ENCODE assay signal across 10 mouse cellular contexts in the genomic region with DNA sequence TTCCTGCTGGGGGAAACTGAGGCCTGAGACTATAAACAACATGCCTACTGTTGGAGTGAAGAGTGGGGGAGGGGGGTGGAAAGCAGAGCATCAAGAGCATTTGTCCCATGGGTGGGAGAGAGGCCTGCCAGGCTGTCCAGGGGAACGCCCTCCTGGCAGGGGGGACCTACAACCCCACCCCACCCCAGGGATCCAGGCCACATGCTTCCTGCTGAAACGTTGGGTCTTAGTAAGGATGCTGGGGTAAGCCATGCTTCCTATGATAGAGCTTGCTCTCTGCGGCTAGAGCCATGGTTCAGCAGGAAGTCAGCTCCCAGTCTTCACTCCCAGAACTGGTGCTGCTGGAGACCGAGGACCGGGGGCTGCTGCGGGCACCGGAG. TPM values are rescaled to one million over a fixed set of nuclear protein-coding genes. Genes with fewer than 3 reads are reported as not detected.
A peak's percentile ranks its signal among the peaks of the same experiment; 100 is the strongest.
DNase-seq lines count a peak whose midpoint lies in the region; ATAC-seq and TF ChIP-seq lines count a peak whose summit lies in the region.
"Had no signal": no experiment of that assay in that cellular context is flagged by ENCODE, and none has a peak within 500 bp of the region (broad histone marks: within the 10 kb centered on the region; RNA-seq: fewer than 3 reads in every experiment).

No protein-coding gene starts in this region.

- peak overlapping the region; percentile 6; the same call in 1 of the 2 replicates for H3K27ac ChIP-seq in hindbrain, embryonic 13.5 days
- no peak overlapping the region for H3K27ac ChIP-seq in hindbrain, postnatal 0 days
- H3K27ac ChIP-seq in intestine, embryonic 16.5 days (ENCODE audit: low read length), result peak overlapping the region; percentile 52
- H3K27ac ChIP-seq: forebrain, embryonic 12.5 days; neural tube, embryonic 12.5 days had no signal

- no peak overlapping the region for H3K4me2 ChIP-seq in hindbrain, embryonic 13.5 days
- no peak overlapping the region for H3K4me2 ChIP-seq in hindbrain, postnatal 0 days (ENCODE audit: low read depth, low read length)
- no peak overlapping the region for H3K4me2 ChIP-seq in intestine, embryonic 16.5 days (ENCODE audit: low read depth, low read length)
- H3K4me2 ChIP-seq: forebrain, embryonic 12.5 days; neural tube, embryonic 12.5 days had no signal

- 86% methylated on average over 7 of the region's 7 CpGs for WGBS in hindbrain, embryonic 13.5 days
- 85% methylated on average over 7 of the region's 7 CpGs for WGBS in hindbrain, postnatal 0 days
- WGBS in intestine, embryonic 16.5 days, result 83% methylated on average over 7 of the region's 7 CpGs

- DNase-seq in hindbrain, postnatal 0 days (ENCODE audit: low spot score), result no peak
- DNase-seq in embryo, embryonic 11 days, result no peak
- DNase-seq: right cerebral cortex, postnatal 14 days had no signal

- no peaks in the 10 kb centered on the region for H3K9me3 ChIP-seq in hindbrain, embryonic 13.5 days
- no peaks in the 10 kb centered on the region for H3K9me3 ChIP-seq in hindbrain, postnatal 0 days (ENCODE audit: low read length)
- no peaks in the 10 kb centered on the region for H3K9me3 ChIP-seq in megakaryocyte, embryonic 14.5 days
- no peaks in the 10 kb centered on the region for H3K9me3 ChIP-seq in intestine, embryonic 16.5 days (ENCODE audit: control insufficient read depth, low read length)
- H3K9me3 ChIP-seq: forebrain, embryonic 12.5 days; neural tube, embryonic 12.5 days had no signal

- no peak overlapping the region for H3K4me3 ChIP-seq in hindbrain, embryonic 13.5 days
- no peak overlapping the region for H3K4me3 ChIP-seq in hindbrain, postnatal 0 days (ENCODE audit: low read length)
- peak overlapping the region; percentile 97 for H3K4me3 ChIP-seq in megakaryocyte, embryonic 14.5 days (replicated peaks)
- H3K4me3 ChIP-seq in intestine, embryonic 16.5 days (ENCODE audit: low read length), result no peak overlapping the region
- H3K4me3 ChIP-seq: forebrain, embryonic 12.5 days; neural tube, embryonic 12.5 days had no signal

- no peaks in the 10 kb centered on the region for H3K36me3 ChIP-seq in hindbrain, embryonic 13.5 days
- no peaks in the 10 kb centered on the region for H3K36me3 ChIP-seq in hindbrain, postnatal 0 days (ENCODE audit: insufficient read depth, low read length)
- peaks cover 78% of the 10 kb centered on the region for H3K36me3 ChIP-seq in megakaryocyte, embryonic 14.5 days (replicated peaks; ENCODE audit: low read length)
- no peaks in the 10 kb centered on the region for H3K36me3 ChIP-seq in intestine, embryonic 16.5 days (ENCODE audit: control insufficient read depth, insufficient read depth, low read length)
- H3K36me3 ChIP-seq: forebrain, embryonic 12.5 days; neural tube, embryonic 12.5 days had no signal

- no peaks in the 10 kb centered on the region for H3K27me3 ChIP-seq in hindbrain, embryonic 13.5 days
- H3K27me3 ChIP-seq in hindbrain, postnatal 0 days (ENCODE audit: insufficient read depth, low read length), result no peaks in the 10 kb centered on the region
- no peaks in the 10 kb centered on the region for H3K27me3 ChIP-seq in megakaryocyte, embryonic 14.5 days (replicated peaks)
- no peaks in the 10 kb centered on the region for H3K27me3 ChIP-seq in intestine, embryonic 16.5 days (replicated peaks; ENCODE audit: control insufficient read depth, insufficient read depth, low read length)
- H3K27me3 ChIP-seq: forebrain, embryonic 12.5 days; neural tube, embryonic 12.5 days had no signal

- H3K9ac ChIP-seq in hindbrain, embryonic 13.5 days, result no peak overlapping the region
- no peak overlapping the region for H3K9ac ChIP-seq in hindbrain, postnatal 0 days (replicated peaks; ENCODE audit: low read length)
- no peak overlapping the region for H3K9ac ChIP-seq in intestine, embryonic 16.5 days (ENCODE audit: low read depth, low read length)
- H3K9ac ChIP-seq: forebrain, embryonic 12.5 days had no signal

- ATAC-seq in hindbrain, embryonic 13.5 days (ENCODE audit: low FRiP score), result no peak
- ATAC-seq in hindbrain, postnatal 0 days, result no peak
- ATAC-seq in megakaryocyte, adult 5-6 weeks (ENCODE audit: poor library complexity, severe bottlenecking), result no peak
- ATAC-seq in intestine, embryonic 16.5 days, result no peak
- no peak for ATAC-seq in monocyte, adult 5-6 weeks (replicated peaks; ENCODE audit: insufficient number of reproducible peaks, low FRiP score, low TSS enrichment, poor library complexity, severe bottlenecking)

- TF ChIP-seq CTCF in hindbrain, postnatal 0 days (IDR thresholded peaks at IDR 0.05; ENCODE audit: low read depth), result no peak

- peaks cover 57% of the 10 kb centered on the region for H3K4me1 ChIP-seq in hindbrain, embryonic 13.5 days (replicated peaks)
- H3K4me1 ChIP-seq in hindbrain, postnatal 0 days (ENCODE audit: insufficient read depth, low read length), result peaks cover 3% of the 10 kb centered on the region
- H3K4me1 ChIP-seq in megakaryocyte, embryonic 14.5 days, result peaks cover 100% of the 10 kb centered on the region
- H3K4me1 ChIP-seq in intestine, embryonic 16.5 days (ENCODE audit: control insufficient read depth, insufficient read depth, low read length), result peaks cover 46% of the 10 kb centered on the region

RNA-seq across cellular contexts. Expression of a gene that starts 7.7 kb away (rescaled TPM):
- polyA plus RNA-seq in hindbrain, embryonic 13.5 days (2015; fragmentation: Nextera tagmentation; extraction: Ambion mirVana), result 26.9 and 30.0 TPM in 2 replicates
- 46.9 and 57.0 TPM in 2 replicates for total RNA-seq in hindbrain, postnatal 0 days (2014; rRNA removed)
- polyA plus RNA-seq in hindbrain, postnatal 0 days (2015; fragmentation: Nextera tagmentation; extraction: Ambion mirVana), result 34.4 and 37.0 TPM in 2 replicates
- polyA plus RNA-seq in megakaryocyte, embryonic 14.5 days (2012; ENCODE audit: insufficient read depth, low replicate concordance), result 299 and 479 TPM in 2 replicates
- total RNA-seq in megakaryocyte, adult 5-6 weeks (2015), result 52.1 and 57.5 TPM in 2 replicates
- total RNA-seq in megakaryocyte, adult 5-6 weeks (2017), result 69.2 and 77.0 TPM in 2 replicates
- polyA plus RNA-seq in intestine, embryonic 16.5 days (2015; fragmentation: Nextera tagmentation; extraction: Ambion mirVana), result 47.4 and 52.0 TPM in 2 replicates
- total RNA-seq in monocyte, adult 5-6 weeks (2017), result 60.8 to 104 TPM (median 99.4 TPM) in 3 replicates

RNA-seq across cellular contexts. Expression of a gene that starts 28.6 kb away (rescaled TPM):
- polyA plus RNA-seq in hindbrain, embryonic 13.5 days (2015; fragmentation: Nextera tagmentation; extraction: Ambion mirVana), result 5.2 and 5.5 TPM in 2 replicates
- 8.0 and 11.7 TPM in 2 replicates for total RNA-seq in hindbrain, postnatal 0 days (2014; rRNA removed)
- polyA plus RNA-seq in hindbrain, postnatal 0 days (2015; fragmentation: Nextera tagmentation; extraction: Ambion mirVana), result 14.2 and 14.6 TPM in 2 replicates
- 0.25 and 3.6 TPM in 2 replicates for polyA plus RNA-seq in megakaryocyte, embryonic 14.5 days (2012; ENCODE audit: insufficient read depth, low replicate concordance)
- 2.4 and 4.2 TPM in 2 replicates for total RNA-seq in megakaryocyte, adult 5-6 weeks (2015)
- total RNA-seq in megakaryocyte, adult 5-6 weeks (2017), result 1.2 and 2.3 TPM in 2 replicates
- polyA plus RNA-seq in intestine, embryonic 16.5 days (2015; fragmentation: Nextera tagmentation; extraction: Ambion mirVana), result 2.7 and 2.9 TPM in 2 replicates
- total RNA-seq in monocyte, adult 5-6 weeks (2017), result not detected in 3 replicates

RNA-seq across cellular contexts. Expression of a gene that starts 31.9 kb away (rescaled TPM):
- polyA plus RNA-seq in hindbrain, embryonic 13.5 days (2015; fragmentation: Nextera tagmentation; extraction: Ambion mirVana), result 1.9 and 3.3 TPM in 2 replicates
- total RNA-seq in hindbrain, postnatal 0 days (2014; rRNA removed), result 0.26 and 1.8 TPM in 2 replicates
- 1.6 and 2.4 TPM in 2 replicates for polyA plus RNA-seq in hindbrain, postnatal 0 days (2015; fragmentation: Nextera tagmentation; extraction: Ambion mirVana)
- polyA plus RNA-seq in megakaryocyte, embryonic 14.5 days (2012; ENCODE audit: insufficient read depth, low replicate concordance), result 9.4 and 17.2 TPM in 2 replicates
- 5.2 and 8.4 TPM in 2 replicates for total RNA-seq in megakaryocyte, adult 5-6 weeks (2015)
- 3.3 and 3.7 TPM in 2 replicates for total RNA-seq in megakaryocyte, adult 5-6 weeks (2017)
- 1.3 and 1.5 TPM in 2 replicates for polyA plus RNA-seq in intestine, embryonic 16.5 days (2015; fragmentation: Nextera tagmentation; extraction: Ambion mirVana)
- total RNA-seq in monocyte, adult 5-6 weeks (2017), result 1.8 to 2.1 TPM in 2 of 3 replicates, not detected in the other

RNA-seq across cellular contexts. Expression of a gene that starts 42.0 kb away (rescaled TPM):
- 32.2 and 33.7 TPM in 2 replicates for polyA plus RNA-seq in hindbrain, embryonic 13.5 days (2015; fragmentation: Nextera tagmentation; extraction: Ambion mirVana)
- total RNA-seq in hindbrain, postnatal 0 days (2014; rRNA removed), result 16.5 and 20.2 TPM in 2 replicates
- 24.3 and 24.4 TPM in 2 replicates for polyA plus RNA-seq in hindbrain, postnatal 0 days (2015; fragmentation: Nextera tagmentation; extraction: Ambion mirVana)
- polyA plus RNA-seq in megakaryocyte, embryonic 14.5 days (2012; ENCODE audit: insufficient read depth, low replicate concordance), result 30.3 and 35.0 TPM in 2 replicates
- total RNA-seq in megakaryocyte, adult 5-6 weeks (2015), result 11.3 and 11.7 TPM in 2 replicates
- 11.6 and 14.5 TPM in 2 replicates for total RNA-seq in megakaryocyte, adult 5-6 weeks (2017)
- 26.6 and 26.8 TPM in 2 replicates for polyA plus RNA-seq in intestine, embryonic 16.5 days (2015; fragmentation: Nextera tagmentation; extraction: Ambion mirVana)
- total RNA-seq in monocyte, adult 5-6 weeks (2017), result 30.1 to 62.0 TPM (median 39.9 TPM) in 3 replicates

RNA-seq across cellular contexts. Expression of a gene that starts 58.6 kb away (rescaled TPM):
- 53.6 and 60.2 TPM in 2 replicates for polyA plus RNA-seq in hindbrain, embryonic 13.5 days (2015; fragmentation: Nextera tagmentation; extraction: Ambion mirVana)
- 84.3 and 92.0 TPM in 2 replicates for total RNA-seq in hindbrain, postnatal 0 days (2014; rRNA removed)
- polyA plus RNA-seq in hindbrain, postnatal 0 days (2015; fragmentation: Nextera tagmentation; extraction: Ambion mirVana), result 49.1 and 56.0 TPM in 2 replicates
- 23.5 and 26.3 TPM in 2 replicates for polyA plus RNA-seq in megakaryocyte, embryonic 14.5 days (2012; ENCODE audit: insufficient read depth, low replicate concordance)
- 31.2 and 35.1 TPM in 2 replicates for total RNA-seq in megakaryocyte, adult 5-6 weeks (2015)
- 20.7 and 21.7 TPM in 2 replicates for total RNA-seq in megakaryocyte, adult 5-6 weeks (2017)
- 28.5 and 30.4 TPM in 2 replicates for polyA plus RNA-seq in intestine, embryonic 16.5 days (2015; fragmentation: Nextera tagmentation; extraction: Ambion mirVana)
- 11.1 to 14.9 TPM (median 12.8 TPM) in 3 replicates for total RNA-seq in monocyte, adult 5-6 weeks (2017)
